Mouse (Mus musculus) hindbrain, embryonic 11.5 days (tissue): Measurements from ENCODE around the gene Dnm3. TPM values are rescaled to one million over a fixed set of nuclear protein-coding genes. Genes with fewer than 3 reads are reported as not detected.
"Not testable (repeated sequence)": the region's sequence is repeated elsewhere in the genome, so short reads cannot be mapped to it uniquely, and the experiment has no call there.

Experiments
- ATAC-seq: fragments of 200-750 bp; cut with Nextera tagmentation; 2 replicates; pipeline ENCODE4 v1.8.0; 2017; ENCODE audit warnings: mild to moderate bottlenecking, moderate TSS enrichment, moderate library complexity; ENCODE audit not compliant: low FRiP score
- DNase-seq: peaks from one replicate; pipeline ENCODE4 v3.0.0-alpha.2; 2015; ENCODE audit warnings: low spot score
- H3K27ac ChIP-seq: fragments of 300-500 bp; sonication (generic); 2 replicates; pipeline ENCODE4 v1.5.1; 2014; ENCODE audit warnings: mild to moderate bottlenecking, low read depth, low read length
- H3K27me3 ChIP-seq: fragments of 300-500 bp; sonication (generic); 2 replicates; pipeline ENCODE4 v1.6.1; 2014; ENCODE audit warnings: mild to moderate bottlenecking, low read length, moderate library complexity, mixed read lengths; ENCODE audit not compliant: control insufficient read depth, insufficient read depth
- H3K36me3 ChIP-seq: fragments of 300-500 bp; sonication (generic); 2 replicates; pipeline ENCODE4 v1.6.1; 2014; ENCODE audit warnings: mild to moderate bottlenecking, low read length, moderate library complexity, mixed read lengths; ENCODE audit not compliant: control insufficient read depth, insufficient read depth
- H3K4me1 ChIP-seq: fragments of 300-500 bp; sonication (generic); replicated peaks from 2 replicates; pipeline ENCODE4 v1.6.1; 2014; ENCODE audit warnings: low read length, mixed read lengths; ENCODE audit not compliant: control insufficient read depth, insufficient read depth
- H3K4me2 ChIP-seq: fragments of 300-500 bp; sonication (generic); replicated peaks from 2 replicates; pipeline ENCODE4 v1.6.1; 2014; ENCODE audit warnings: mild to moderate bottlenecking, low read depth, low read length
- H3K4me3 ChIP-seq: fragments of 300-500 bp; sonication (generic); 2 replicates; pipeline ENCODE4 v1.5.1; 2014; ENCODE audit warnings: low read depth, low read length
- H3K9ac ChIP-seq: fragments of 300-500 bp; sonication (generic); 2 replicates; pipeline ENCODE4 v1.6.1; 2014; ENCODE audit warnings: low read depth, low read length
- H3K9me3 ChIP-seq: fragments of 300-500 bp; sonication (generic); 2 replicates; pipeline ENCODE4 v1.6.1; 2016; ENCODE audit warnings: low read length; ENCODE audit not compliant: control insufficient read depth
- whole genome bisulfite sequencing: fragments of 180-500 bp; shearing (Covaris S2); extraction: QIAGEN DNeasy Blood & Tissue Kit; methylation state at CpG from one replicate; pipeline ENCODE4 v1.1.7; 2014; 5-methylcytosine and 5-hydroxymethylcytosine counted together
- polyA plus RNA-seq: library from polyadenylated mRNA; unstranded; fragments of >200 nt; fragmentation: Nextera tagmentation; extraction: Ambion mirVana; gene quantifications from 2 replicates; pipeline ENCODE4 v1.2.1, GENCODE M21; 2014

Gene Dnm3
- polyA plus RNA-seq, 1 experiment from 2014 or later: 12.0 TPM

DNA sequence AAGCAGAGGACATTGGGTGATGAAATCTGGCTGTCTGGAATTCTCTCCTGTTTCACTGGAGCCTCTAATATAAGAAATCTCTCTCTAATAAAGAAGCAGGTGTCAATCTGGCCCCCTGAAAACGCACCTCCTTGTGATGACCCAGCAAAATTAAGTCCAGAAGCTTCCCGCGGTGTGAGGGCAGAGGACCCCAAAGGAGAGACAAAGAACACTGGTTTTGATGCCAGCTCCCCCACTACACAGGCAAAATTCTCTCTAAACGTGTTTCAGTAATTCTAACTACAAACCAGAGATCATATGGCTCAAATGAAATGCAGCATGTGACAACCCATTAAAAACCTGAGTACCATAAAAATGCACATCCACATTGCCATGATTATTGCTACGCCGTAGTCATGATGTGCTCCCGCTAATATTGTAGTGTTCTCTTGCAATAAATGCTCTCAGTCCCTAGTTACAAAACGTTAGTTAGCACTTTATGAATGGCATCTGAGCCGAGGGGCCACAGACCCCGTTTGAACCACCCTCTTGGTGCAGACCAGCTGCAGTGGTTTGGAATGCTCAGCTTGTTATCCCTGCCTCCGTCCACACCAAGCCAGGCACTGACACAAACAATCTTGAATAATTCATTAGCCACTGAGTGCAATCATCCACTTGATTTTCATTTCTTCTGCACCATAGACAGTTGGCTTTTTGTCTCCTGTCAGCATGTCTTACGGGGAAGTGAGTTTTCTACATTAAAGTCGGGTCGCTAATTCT is 67.4 kb downstream of the Dnm3 start:
- Histone ChIP-seq H3K4me2 (no peak overlapping the region), H3K4me3 (no peak overlapping the region), H3K9me3 (no peaks in the 10 kb centered on the region), H3K9ac (no peak overlapping the region), H3K36me3 (no peaks in the 10 kb centered on the region), H3K27me3 (no peaks in the 10 kb centered on the region), H3K27ac (no peak overlapping the region), H3K4me1 (no peaks in the 10 kb centered on the region)
- ATAC-seq (peak; percentile 72), DNase-seq (no peak)
- 66% methylated on average over 14 of the region's 14 CpGs for WGBS

DNA sequence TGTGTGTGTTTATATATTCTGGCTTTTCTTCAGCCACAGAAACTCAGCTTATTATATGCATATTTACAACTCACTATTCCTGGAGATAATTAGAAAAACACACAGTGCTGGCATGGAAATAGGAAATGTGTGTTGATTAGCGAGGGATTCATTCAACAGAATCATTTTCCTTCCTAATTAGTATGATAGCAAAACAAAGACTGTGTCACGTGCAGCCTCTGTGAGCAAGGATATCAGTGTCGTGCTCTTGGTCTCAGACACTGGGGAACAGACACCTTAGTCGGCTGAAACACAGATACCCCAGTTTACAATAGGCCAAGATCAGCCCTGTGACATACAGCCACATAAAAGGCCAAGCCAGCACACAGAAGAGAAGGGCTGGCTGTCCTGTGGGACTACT is 83.3 kb downstream of the Dnm3 start:
- H3K4me3 ChIP-seq: no peak overlapping the region
- H3K9me3 ChIP-seq: no peaks in the 10 kb centered on the region
- H3K4me1 ChIP-seq: no peaks in the 10 kb centered on the region
- no peak overlapping the region for H3K27ac ChIP-seq
- ATAC-seq (no peak), DNase-seq (no peak)
- WGBS: 76% methylated on average over 4 of the region's 4 CpGs
- no peaks in the 10 kb centered on the region for H3K27me3 ChIP-seq
- H3K36me3 ChIP-seq: no peaks in the 10 kb centered on the region
- no peak overlapping the region for H3K4me2 ChIP-seq
- H3K9ac ChIP-seq: no peak overlapping the region

DNA sequence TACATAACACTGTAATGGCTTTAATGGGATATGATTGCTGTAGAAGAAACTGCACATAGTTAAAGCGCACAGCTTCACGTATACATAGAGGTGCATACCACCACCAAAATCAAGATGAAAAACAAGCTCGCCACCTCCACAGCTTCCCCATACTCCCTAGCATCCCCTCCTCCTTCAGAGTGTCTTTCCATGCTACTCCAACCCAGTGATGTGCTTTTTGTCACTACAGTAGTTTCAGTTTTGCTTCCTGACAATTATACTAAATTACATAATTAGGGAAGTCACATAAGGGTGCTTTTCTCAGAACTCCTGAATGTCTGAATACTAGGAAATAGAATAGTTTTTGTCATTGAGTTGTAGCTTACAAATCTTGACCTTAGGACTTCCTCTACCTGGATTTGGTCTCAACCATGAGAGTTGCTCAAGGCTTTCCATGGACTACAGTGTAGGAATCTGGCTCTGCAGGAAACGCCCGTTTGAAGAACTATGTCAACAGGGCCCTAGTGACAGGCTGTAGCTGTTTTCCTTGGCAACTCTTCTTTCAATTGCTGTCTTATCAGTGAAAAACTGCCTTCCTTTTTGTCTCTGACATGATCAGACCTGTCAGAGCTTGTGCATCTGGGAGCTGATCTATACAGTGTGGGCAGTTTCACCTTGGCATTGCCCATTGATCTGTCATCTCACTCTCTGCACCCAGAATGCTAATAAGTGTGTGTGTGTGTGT is 89.2 kb downstream of the Dnm3 start:
- Histone ChIP-seq H3K27ac (no peak overlapping the region), H3K4me1 (no peaks in the 10 kb centered on the region), H3K4me3 (no peak overlapping the region), H3K36me3 (no peaks in the 10 kb centered on the region), H3K4me2 (no peak overlapping the region), H3K9me3 (no peaks in the 10 kb centered on the region), H3K9ac (no peak overlapping the region), H3K27me3 (no peaks in the 10 kb centered on the region)
- 86% methylated on average over 5 of the region's 5 CpGs for WGBS
- ATAC-seq: no peak
- DNase-seq: no peak

DNA sequence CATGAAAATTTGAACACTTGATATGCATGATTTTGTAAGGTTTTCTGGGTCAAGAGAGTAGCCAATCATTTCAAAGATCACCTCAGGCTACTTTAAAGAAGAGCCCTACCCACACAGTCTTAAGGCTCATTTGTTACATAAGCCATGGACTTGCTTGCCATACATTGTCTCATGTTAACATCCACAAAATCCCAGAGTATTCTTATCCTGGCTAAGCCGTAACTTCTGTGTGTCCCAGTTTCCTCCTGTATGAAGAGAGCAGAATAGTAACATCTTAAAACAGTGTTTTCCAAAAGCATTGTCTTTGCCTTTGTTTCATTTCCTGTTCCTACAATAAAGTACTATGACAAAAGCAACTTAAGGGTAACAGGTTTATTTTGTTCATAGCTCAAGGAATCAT is 104.8 kb downstream of the Dnm3 start:
- H3K27ac ChIP-seq: not testable (repeated sequence)

DNA sequence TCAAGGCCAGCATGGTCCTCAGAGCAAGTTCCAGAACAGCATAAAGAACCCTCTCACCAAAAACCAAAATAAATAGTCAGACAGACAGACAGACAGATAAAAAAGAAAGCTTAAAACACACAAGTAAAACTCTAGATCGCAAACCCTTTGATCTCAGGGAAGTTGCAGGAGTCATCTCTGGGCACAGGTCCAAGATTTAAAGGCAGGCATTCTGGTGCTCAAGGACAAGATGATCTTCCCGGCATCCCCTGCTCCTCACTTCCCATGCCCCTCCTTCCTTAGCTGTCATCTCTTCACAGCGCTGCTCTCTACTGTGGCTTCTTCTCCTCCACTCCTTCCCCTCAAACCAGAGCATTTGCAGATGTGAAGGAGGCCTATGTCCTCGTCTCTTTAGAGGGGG is 108.1 kb downstream of the Dnm3 start:
- Histone ChIP-seq H3K4me1 (no peaks in the 10 kb centered on the region), H3K27me3 (no peaks in the 10 kb centered on the region), H3K36me3 (no peaks in the 10 kb centered on the region), H3K4me2 (no peak overlapping the region), H3K27ac (no peak overlapping the region), H3K9me3 (no peaks in the 10 kb centered on the region), H3K4me3 (no peak overlapping the region), H3K9ac (no peak overlapping the region)
- WGBS: 73% methylated on average over 4 of the region's 4 CpGs
- ATAC-seq (no peak), DNase-seq (no peak)

More for the DNA sequence above, 104.8 kb downstream of the Dnm3 start:
- not testable (repeated sequence) for H3K9ac ChIP-seq, H3K4me1 ChIP-seq, DNase-seq, H3K36me3 ChIP-seq, H3K4me3 ChIP-seq, H3K27me3 ChIP-seq, ATAC-seq, H3K9me3 ChIP-seq, H3K4me2 ChIP-seq
- 96% methylated on average over 1 of the region's 1 CpGs for WGBS

DNA sequence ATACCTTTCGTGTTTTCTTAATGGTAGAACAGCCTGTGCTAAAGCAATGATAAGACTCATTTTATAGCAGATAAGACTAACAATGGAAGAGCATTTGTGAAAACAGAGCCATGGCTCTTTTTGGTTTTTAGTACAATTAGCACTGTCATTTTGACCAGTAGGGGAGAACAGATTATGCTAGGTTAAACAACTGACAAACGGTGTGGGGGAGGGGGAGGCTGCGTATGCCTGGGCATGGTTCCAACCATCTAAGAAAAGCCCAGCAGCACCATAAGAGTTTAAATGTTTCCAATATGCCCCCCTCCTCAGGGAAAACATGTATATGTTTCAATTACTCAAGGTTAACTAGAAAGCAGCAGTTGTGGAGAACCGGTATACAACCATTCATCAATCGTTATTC is 115.9 kb downstream of the Dnm3 start:
- no peak overlapping the region for H3K27ac ChIP-seq
- H3K4me1 ChIP-seq: no peaks in the 10 kb centered on the region
- DNase-seq (no peak), ATAC-seq (no peak)
- no peaks in the 10 kb centered on the region for H3K36me3 ChIP-seq
- H3K9ac ChIP-seq: no peak overlapping the region
- no peaks in the 10 kb centered on the region for H3K27me3 ChIP-seq
- no peaks in the 10 kb centered on the region for H3K9me3 ChIP-seq
- no peak overlapping the region for H3K4me3 ChIP-seq
- WGBS: 68% methylated on average over 5 of the region's 5 CpGs
- H3K4me2 ChIP-seq: no peak overlapping the region

DNA sequence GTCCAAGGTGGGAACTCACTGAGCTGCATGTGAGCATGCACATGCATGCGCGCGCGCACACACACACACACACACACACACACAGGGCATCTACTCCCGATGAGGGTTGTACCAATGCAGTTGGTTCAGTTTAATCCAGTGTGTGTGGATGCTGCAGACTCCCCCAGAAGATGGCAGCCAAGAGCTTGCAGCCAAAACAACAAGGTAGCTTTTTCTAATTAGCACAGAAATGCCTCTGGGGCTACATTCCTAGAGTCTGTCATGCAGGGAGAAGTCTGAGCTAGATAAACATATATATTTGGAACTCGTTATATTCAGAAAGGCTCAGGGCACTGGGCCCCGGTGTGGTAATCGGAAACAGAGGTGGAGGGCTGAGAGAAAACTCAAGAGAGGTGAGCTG is 118.6 kb downstream of the Dnm3 start:
- Histone ChIP-seq H3K36me3 (no peaks in the 10 kb centered on the region), H3K27ac (no peak overlapping the region), H3K27me3 (no peaks in the 10 kb centered on the region), H3K9me3 (no peaks in the 10 kb centered on the region), H3K4me3 (no peak overlapping the region), H3K4me1 (no peaks in the 10 kb centered on the region), H3K9ac (no peak overlapping the region), H3K4me2 (no peak overlapping the region)
- WGBS: 59% methylated on average over 8 of the region's 8 CpGs
- peak; percentile 41; the same call in 1 of the 2 replicates for ATAC-seq
- DNase-seq: peak; percentile 51

DNA sequence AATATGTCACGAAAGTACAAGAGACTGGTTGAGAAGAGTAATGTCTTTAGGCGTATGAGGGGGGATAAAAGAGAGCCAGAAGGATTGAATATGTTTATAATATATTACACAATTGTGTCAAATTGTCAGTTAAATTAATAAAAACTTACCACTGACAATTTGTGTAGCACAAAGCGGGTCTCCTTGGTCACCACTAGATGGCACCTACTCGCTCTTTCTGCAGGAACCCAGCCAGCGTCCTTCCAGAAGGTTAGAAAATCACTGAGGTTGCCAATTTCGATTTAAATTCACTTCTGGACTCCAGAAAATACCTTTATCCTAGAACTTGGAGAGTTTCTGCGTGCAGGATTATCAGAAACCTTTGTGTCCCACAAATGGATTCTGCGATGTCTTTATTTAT is 119.8 kb downstream of the Dnm3 start:
- DNase-seq (peak; percentile 53), ATAC-seq (peak; percentile 55; the same call in 1 of the 2 replicates)
- no peaks in the 10 kb centered on the region for H3K27me3 ChIP-seq
- H3K4me2 ChIP-seq: no peak overlapping the region
- no peaks in the 10 kb centered on the region for H3K36me3 ChIP-seq
- H3K9me3 ChIP-seq: no peaks in the 10 kb centered on the region
- no peak overlapping the region for H3K27ac ChIP-seq
- H3K4me3 ChIP-seq: no peak overlapping the region
- WGBS: 36% methylated on average over 8 of the region's 8 CpGs
- H3K4me1 ChIP-seq: no peaks in the 10 kb centered on the region
- no peak overlapping the region for H3K9ac ChIP-seq

DNA sequence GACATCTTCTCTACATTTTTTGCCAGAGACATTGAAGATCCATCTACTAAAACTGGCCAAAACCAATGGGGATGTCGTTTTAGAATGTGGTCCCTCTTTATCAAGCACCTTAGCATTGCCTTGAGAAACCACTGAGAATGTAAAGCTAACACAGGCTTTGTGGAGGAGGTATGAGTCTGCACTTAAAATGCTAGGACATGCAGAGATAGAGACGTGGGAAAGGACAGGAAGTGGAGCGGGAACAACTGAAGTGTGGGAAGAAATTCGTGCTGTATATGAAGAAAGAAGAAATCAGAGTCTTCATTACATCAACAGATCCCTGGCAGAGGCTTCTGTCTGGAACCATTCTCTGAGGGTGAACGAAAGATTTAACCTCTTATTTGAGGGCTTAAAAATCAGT is 121.4 kb downstream of the Dnm3 start:
- DNase-seq: no peak
- H3K4me1 ChIP-seq: no peaks in the 10 kb centered on the region
- H3K9ac ChIP-seq: no peak overlapping the region
- no peak overlapping the region for H3K4me3 ChIP-seq
- H3K9me3 ChIP-seq: no peaks in the 10 kb centered on the region
- H3K27me3 ChIP-seq: no peaks in the 10 kb centered on the region
- no peak overlapping the region for H3K4me2 ChIP-seq
- H3K27ac ChIP-seq: no peak overlapping the region
- WGBS: 78% methylated on average over 5 of the region's 5 CpGs
- ATAC-seq: no peak
- H3K36me3 ChIP-seq: no peaks in the 10 kb centered on the region
